Mouse (Mus musculus): ENCODE results near the gene Mitd1. TPM values are rescaled to one million over a fixed set of nuclear protein-coding genes. Genes with fewer than 3 reads are reported as not detected.

Gene Mitd1
- total RNA-seq (2014; rRNA removed) (3.0 and 6.3 TPM in 2 replicates), polyA plus RNA-seq (2015; fragmentation: Nextera tagmentation; extraction: Ambion mirVana) (8.6 and 10.6 TPM in 2 replicates)

DNA sequence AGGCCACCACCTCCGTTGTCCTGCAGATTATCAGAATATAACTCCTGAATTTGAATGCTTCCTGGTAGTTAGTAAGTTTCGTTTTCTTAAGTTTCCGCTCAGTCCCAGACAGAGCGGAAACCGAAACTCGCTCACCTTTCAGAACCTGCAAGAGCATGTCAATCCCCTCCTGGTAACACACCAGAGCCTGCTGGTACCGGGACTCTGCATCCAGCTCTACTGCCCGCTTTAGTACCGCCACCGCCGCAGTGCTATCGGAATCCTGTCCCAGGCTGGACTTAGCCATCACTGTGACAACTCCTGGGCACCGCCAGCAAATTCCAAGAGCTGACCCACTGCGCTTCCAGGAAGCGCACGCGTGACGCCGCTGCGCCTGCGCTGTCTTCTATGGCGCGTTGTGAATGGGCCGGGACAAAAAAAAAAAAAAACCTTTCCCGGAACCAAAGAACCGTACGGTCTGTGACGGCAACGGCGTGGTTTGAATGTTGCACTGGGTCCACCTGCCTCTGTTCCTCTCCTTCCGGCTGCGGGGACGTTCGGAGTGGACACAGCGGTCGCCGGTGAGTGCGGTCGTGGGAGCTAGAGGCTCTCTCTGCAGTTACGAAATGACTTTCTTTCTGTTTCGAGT lies at the start of gene Mitd1, which contains the start of gene Mrpl30:
Gene Mitd1, minus strand, starts transcription at position 387 of the 628 bp plus-strand sequence.
Gene Mrpl30, plus strand, starts transcription at position 453 of the 628 bp plus-strand sequence.
- Histone ChIP-seq H3K4me1 (ENCODE audit: insufficient read depth, low read length) (peaks cover 7% of the 10 kb centered on the region; the same call in 1 of the 2 replicates), H3K9me3 (ENCODE audit: low read length) (no peaks in the 10 kb centered on the region), H3K9ac (replicated peaks; ENCODE audit: low read length, poor library complexity, severe bottlenecking) (peak within 1 kb of the TSS; percentile 51), H3K4me3 (ENCODE audit: low read depth, low read length) (peak within 1 kb of the TSS; percentile 62), H3K27ac (ENCODE audit: low read depth, low read length) (peak within 1 kb of the TSS; percentile 47), H3K27me3 (ENCODE audit: insufficient read depth, low read length) (no peaks in the 10 kb centered on the region), H3K4me2 (ENCODE audit: low read depth, low read length, poor library complexity, severe bottlenecking) (peak within 1 kb of the TSS; percentile 78), H3K36me3 (ENCODE audit: insufficient read depth, low read length) (peaks cover 9% of the 10 kb centered on the region)
- DNase-seq (ENCODE audit: low spot score) (peak; percentile 96), ATAC-seq (ENCODE audit: low FRiP score) (peak; percentile 94)
- WGBS, result under 1% methylated on average over 41 of the region's 41 CpGs
- no peak for TF ChIP-seq CTCF (IDR thresholded peaks at IDR 0.05)

DNA sequence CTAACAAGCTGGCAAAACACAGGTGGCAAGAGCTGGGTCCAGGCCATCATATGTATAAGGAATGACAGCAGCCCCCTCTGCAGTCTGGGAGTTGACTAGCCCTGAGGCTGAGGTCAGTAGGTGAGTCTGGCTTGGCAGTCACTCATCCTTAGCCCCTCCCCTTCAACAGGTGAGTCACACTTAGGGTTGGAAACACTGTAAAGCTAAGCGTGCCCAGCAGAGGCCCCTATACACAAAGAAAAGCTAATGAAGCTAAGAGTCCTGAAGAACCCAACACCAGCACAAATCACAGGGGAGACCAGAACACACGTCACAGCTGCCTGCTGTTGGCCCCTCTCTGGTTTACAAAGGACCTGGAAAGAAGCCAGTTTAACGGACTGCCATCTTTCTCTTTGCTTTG lies 41.6 kb upstream of the Mitd1 start:
- Histone ChIP-seq H3K4me3 (ENCODE audit: low read depth, low read length) (no peak overlapping the region), H3K9ac (replicated peaks; ENCODE audit: low read length, poor library complexity, severe bottlenecking) (no peak overlapping the region), H3K27me3 (ENCODE audit: insufficient read depth, low read length) (no peaks in the 10 kb centered on the region), H3K27ac (ENCODE audit: low read depth, low read length) (no peak overlapping the region), H3K4me2 (ENCODE audit: low read depth, low read length, poor library complexity, severe bottlenecking) (no peak overlapping the region), H3K4me1 (ENCODE audit: insufficient read depth, low read length) (no peaks in the 10 kb centered on the region), H3K9me3 (ENCODE audit: low read length) (no peaks in the 10 kb centered on the region), H3K36me3 (ENCODE audit: insufficient read depth, low read length) (no peaks in the 10 kb centered on the region)
- 22% methylated on average over 3 of the region's 3 CpGs for WGBS
- TF ChIP-seq CTCF (IDR thresholded peaks at IDR 0.05), result no peak
- ATAC-seq (ENCODE audit: low FRiP score) (no peak), DNase-seq (ENCODE audit: low spot score) (peak; percentile 25)

DNA sequence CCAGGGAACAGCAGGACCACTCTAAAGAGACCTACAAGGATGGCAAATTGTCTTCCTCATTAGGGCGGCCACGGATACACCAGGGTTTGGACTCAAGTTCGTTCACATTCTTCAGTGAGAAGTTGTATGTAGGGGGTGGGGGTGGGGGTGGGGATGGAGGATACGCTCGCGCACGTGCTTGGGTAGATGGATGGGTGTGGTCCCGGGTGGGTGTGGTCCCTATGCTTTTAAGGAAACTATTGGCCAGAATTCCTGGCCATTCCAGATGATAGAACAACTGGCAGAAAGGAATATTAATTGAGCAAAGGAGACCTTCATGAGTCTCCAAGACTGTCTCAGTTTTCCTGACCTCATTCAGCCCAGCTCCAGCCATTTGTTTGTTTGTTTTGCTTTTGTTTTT lies 35.8 kb upstream of the Mitd1 start:
- Histone ChIP-seq H3K36me3 (ENCODE audit: insufficient read depth, low read length) (no peaks in the 10 kb centered on the region), H3K9ac (replicated peaks; ENCODE audit: low read length, poor library complexity, severe bottlenecking) (no peak overlapping the region), H3K4me2 (ENCODE audit: low read depth, low read length, poor library complexity, severe bottlenecking) (no peak overlapping the region), H3K27me3 (ENCODE audit: insufficient read depth, low read length) (no peaks in the 10 kb centered on the region), H3K4me1 (ENCODE audit: insufficient read depth, low read length) (no peaks in the 10 kb centered on the region), H3K27ac (ENCODE audit: low read depth, low read length) (no peak overlapping the region), H3K4me3 (ENCODE audit: low read depth, low read length) (no peak overlapping the region), H3K9me3 (ENCODE audit: low read length) (no peaks in the 10 kb centered on the region)
- ATAC-seq (ENCODE audit: low FRiP score), result no peak
- WGBS, result 80% methylated on average over 8 of the region's 8 CpGs
- DNase-seq (ENCODE audit: low spot score), result no peak
- no peak for TF ChIP-seq CTCF (IDR thresholded peaks at IDR 0.05)

DNA sequence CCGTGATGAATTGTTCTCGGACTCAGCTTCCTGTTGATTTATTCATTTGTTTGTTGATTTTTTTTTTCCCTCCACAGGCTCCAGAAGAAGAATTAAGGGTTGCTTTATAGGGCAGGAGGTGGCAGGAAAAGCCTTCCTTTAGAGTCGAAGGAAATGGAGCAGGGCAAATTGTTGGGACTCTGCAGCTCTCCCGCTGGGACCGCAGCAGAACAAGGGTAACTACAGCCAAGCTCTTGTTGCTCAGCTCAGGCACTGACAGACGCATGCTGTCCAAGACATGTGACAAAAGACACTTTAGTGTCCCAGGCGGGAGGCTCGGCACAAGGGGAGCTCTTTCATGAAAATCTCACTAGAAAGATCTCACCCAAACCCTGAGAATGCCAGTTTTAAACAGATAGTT lies 32.3 kb upstream of the Mitd1 start:
- ATAC-seq (ENCODE audit: low FRiP score), result no peak
- 45% methylated on average over 8 of the region's 8 CpGs for WGBS
- no peak overlapping the region for H3K27ac ChIP-seq (ENCODE audit: low read depth, low read length)
- no peak overlapping the region for H3K9ac ChIP-seq (replicated peaks; ENCODE audit: low read length, poor library complexity, severe bottlenecking)
- no peaks in the 10 kb centered on the region for H3K36me3 ChIP-seq (ENCODE audit: insufficient read depth, low read length)
- H3K27me3 ChIP-seq (ENCODE audit: insufficient read depth, low read length), result no peaks in the 10 kb centered on the region
- no peak overlapping the region for H3K4me3 ChIP-seq (ENCODE audit: low read depth, low read length)
- no peak for TF ChIP-seq CTCF (IDR thresholded peaks at IDR 0.05)
- no peaks in the 10 kb centered on the region for H3K4me1 ChIP-seq (ENCODE audit: insufficient read depth, low read length)
- no peaks in the 10 kb centered on the region for H3K9me3 ChIP-seq (ENCODE audit: low read length)
- no peak overlapping the region for H3K4me2 ChIP-seq (ENCODE audit: low read depth, low read length, poor library complexity, severe bottlenecking)
- DNase-seq (ENCODE audit: low spot score), result peak; percentile 40

DNA sequence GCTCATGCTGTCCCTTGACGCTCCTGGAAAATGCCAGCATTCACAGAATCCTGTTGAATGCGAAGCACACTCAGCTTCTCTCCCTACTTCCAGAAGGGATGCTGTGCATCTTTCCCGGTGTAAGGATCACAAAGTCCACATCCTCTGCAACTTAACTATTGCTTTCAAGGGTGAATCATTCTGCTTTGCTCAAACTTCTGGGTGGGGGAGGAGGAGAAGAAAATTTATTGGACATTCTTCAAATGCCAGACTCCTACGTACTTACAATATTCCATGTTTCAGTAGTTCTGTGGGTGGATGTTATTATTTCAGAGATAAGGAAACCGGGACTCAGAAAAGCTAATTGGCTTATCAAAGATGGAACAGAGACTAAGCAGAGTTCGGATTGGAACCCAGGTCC lies 27.9 kb upstream of the Mitd1 start:
- no peak for DNase-seq (ENCODE audit: low spot score)
- no peaks in the 10 kb centered on the region for H3K9me3 ChIP-seq (ENCODE audit: low read length)
- no peak for ATAC-seq (ENCODE audit: low FRiP score)
- H3K4me3 ChIP-seq (ENCODE audit: low read depth, low read length), result no peak overlapping the region
- H3K36me3 ChIP-seq (ENCODE audit: insufficient read depth, low read length), result no peaks in the 10 kb centered on the region
- H3K4me2 ChIP-seq (ENCODE audit: low read depth, low read length, poor library complexity, severe bottlenecking), result no peak overlapping the region
- no peak overlapping the region for H3K9ac ChIP-seq (replicated peaks; ENCODE audit: low read length, poor library complexity, severe bottlenecking)
- no peaks in the 10 kb centered on the region for H3K4me1 ChIP-seq (ENCODE audit: insufficient read depth, low read length)
- WGBS, result 86% methylated on average over 6 of the region's 6 CpGs
- no peak overlapping the region for H3K27ac ChIP-seq (ENCODE audit: low read depth, low read length)
- H3K27me3 ChIP-seq (ENCODE audit: insufficient read depth, low read length), result no peaks in the 10 kb centered on the region
- TF ChIP-seq CTCF (IDR thresholded peaks at IDR 0.05), result no peak

DNA sequence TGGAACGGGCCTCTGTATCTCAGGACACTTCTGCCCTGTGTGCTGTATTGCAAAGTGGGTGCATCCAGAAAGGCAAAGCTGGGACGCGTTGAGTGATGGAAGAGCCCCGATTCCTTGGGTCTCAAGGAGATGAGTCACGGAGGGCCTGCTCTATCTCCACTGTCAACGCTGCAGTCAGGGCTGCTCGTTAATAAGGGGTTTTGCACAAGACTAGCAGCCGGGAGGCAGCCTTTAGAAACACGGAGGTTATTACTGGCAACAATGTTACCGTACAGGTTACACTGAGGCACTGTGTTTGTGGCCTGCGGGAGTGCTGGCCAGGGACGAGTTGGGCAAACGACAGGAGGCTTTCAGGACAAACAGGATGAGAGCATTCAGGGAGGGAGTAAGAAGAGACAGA lies 27.5 kb upstream of the Mitd1 start:
- Histone ChIP-seq H3K4me3 (ENCODE audit: low read depth, low read length) (no peak overlapping the region), H3K36me3 (ENCODE audit: insufficient read depth, low read length) (no peaks in the 10 kb centered on the region), H3K27me3 (ENCODE audit: insufficient read depth, low read length) (no peaks in the 10 kb centered on the region), H3K4me1 (ENCODE audit: insufficient read depth, low read length) (no peaks in the 10 kb centered on the region), H3K9ac (replicated peaks; ENCODE audit: low read length, poor library complexity, severe bottlenecking) (no peak overlapping the region), H3K9me3 (ENCODE audit: low read length) (no peaks in the 10 kb centered on the region), H3K4me2 (ENCODE audit: low read depth, low read length, poor library complexity, severe bottlenecking) (no peak overlapping the region), H3K27ac (ENCODE audit: low read depth, low read length) (no peak overlapping the region)
- ATAC-seq (ENCODE audit: low FRiP score) (no peak), DNase-seq (ENCODE audit: low spot score) (no peak)
- 83% methylated on average over 13 of the region's 13 CpGs for WGBS
- TF ChIP-seq CTCF (IDR thresholded peaks at IDR 0.05), result no peak

Measured in midbrain, postnatal 0 days (tissue).